Mouse (Mus musculus) cortical plate, adult 2 months (tissue): Measurements from ENCODE around the gene Coq9.

ENCODE experiments used
- CTCF ChIP-seq: fragments of 200-500 bp; IDR thresholded peaks from 2 replicates; pipeline ENCODE4 v1.5.1; 2011; ENCODE audit warnings: mild to moderate bottlenecking, control low read depth, low read length; ENCODE audit not compliant: insufficient read depth; ENCODE audit errors: extremely low read depth
- POLR2A ChIP-seq: fragments of 200-500 bp; IDR thresholded peaks from 2 replicates; pipeline ENCODE4 v1.6.1; 2011; ENCODE audit warnings: mild to moderate bottlenecking, low read length, control low read depth; ENCODE audit not compliant: insufficient read depth; ENCODE audit errors: extremely low read depth

GRCm38 (mm10) chr8:94875871-94876150 is 37.7 kb downstream of the Coq9 start:
- TF ChIP-seq POLR2A (no peak), CTCF (no peak)
